ENCODE assay signal across 23 mouse cellular contexts in the genomic region with DNA sequence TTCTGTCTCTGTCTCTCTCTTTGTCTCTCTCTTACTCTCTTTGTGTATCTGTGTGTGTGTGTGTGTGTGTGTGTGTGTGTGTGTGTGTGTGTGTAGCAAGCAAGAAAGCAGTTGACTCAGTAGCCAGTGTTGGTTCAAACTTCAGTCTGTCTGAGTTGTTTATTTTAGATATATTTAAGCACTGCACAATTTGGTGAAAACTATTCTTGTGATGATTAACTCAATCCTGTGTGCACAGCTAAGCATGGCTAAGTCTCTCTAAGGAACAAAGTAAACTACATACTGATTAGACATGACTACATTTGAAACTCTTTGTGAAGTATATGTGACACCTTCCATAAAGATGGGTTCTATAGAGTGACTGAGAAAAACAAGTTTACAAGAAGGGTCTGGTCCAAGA.
"Had no signal": no experiment of that assay in that cellular context is flagged by ENCODE, and none has a peak within 500 bp of the region (broad histone marks: within the 10 kb centered on the region; RNA-seq: fewer than 3 reads in every experiment).

No protein-coding gene starts in this region.

- H3K36me3 ChIP-seq: liver, embryonic 15.5 days; lung, embryonic 15.5 days; neural tube, embryonic 13.5 days; neural tube, embryonic 15.5 days had no signal

- H3K4me3 ChIP-seq: liver, embryonic 15.5 days; lung, embryonic 15.5 days; megakaryocyte, embryonic 14.5 days; myocyte; neural tube, embryonic 13.5 days; neural tube, embryonic 15.5 days had no signal

- H3K27ac ChIP-seq: liver, embryonic 15.5 days; lung, embryonic 15.5 days; macrophage; neural tube, embryonic 13.5 days; neural tube, embryonic 15.5 days had no signal

- ATAC-seq: liver, postnatal 0 days; lung, postnatal 0 days; midbrain, embryonic 16.5 days had no signal

- H3K4me2 ChIP-seq: liver, embryonic 15.5 days; lung, embryonic 15.5 days; midbrain, embryonic 11.5 days; neural tube, embryonic 13.5 days; neural tube, embryonic 15.5 days had no signal

- H3K4me1 ChIP-seq: liver, embryonic 15.5 days; lung, embryonic 15.5 days; neural tube, embryonic 15.5 days had no signal

- H3K9ac ChIP-seq: liver, embryonic 15.5 days; liver, postnatal 0 days; lung, embryonic 15.5 days; neural tube, embryonic 13.5 days; neural tube, embryonic 15.5 days had no signal

- DNase-seq: liver, postnatal 0 days; lung, adult 2 months; lung, postnatal 14 days; lung, postnatal 36 days; midbrain, embryonic 14.5 days; retina, postnatal 1 day; right cerebral cortex, adult 18-20 months; right cerebral cortex, postnatal 25 days; right cerebral cortex, postnatal 4 days; spleen, adult 18-20 months; thymus, adult 18-20 months; thymus, postnatal 14 days; thymus, postnatal 36 days had no signal

- H3K27me3 ChIP-seq: lung, embryonic 15.5 days; neural tube, embryonic 13.5 days; neural tube, embryonic 15.5 days had no signal

- H3K9me3 ChIP-seq: liver, embryonic 15.5 days; lung, embryonic 15.5 days; megakaryocyte, embryonic 14.5 days; neural tube, embryonic 13.5 days; neural tube, embryonic 15.5 days had no signal
